Mouse (Mus musculus) layer of hippocampus, postnatal 14 days (tissue): ENCODE data around the gene Tbc1d21. TPM values are rescaled to one million over a fixed set of nuclear protein-coding genes. Genes with fewer than 3 reads are reported as not detected.

Experiments used
- DNase-seq, 2 experiments: peaks; one replicate each; pipeline ENCODE4 v3.0.0; 2021 to 2022; ENCODE audit warnings: low spot score in 2 of 2, mixed read lengths in 1 of 2
- long read RNA-seq, 2 experiments: library from polyadenylated mRNA; stranded (forward); transcript quantifications; one replicate each; pipeline ENCODE4 v2.0.0; 2021
- total RNA-seq, 2 experiments: library from RNA; stranded (reverse); gene quantifications; 2 replicates each; pipeline ENCODE4 v1.2.3; 2021

Gene Tbc1d21
- not detected for total RNA-seq
- long read RNA-seq, experiment 1, result 0 reads
- long read RNA-seq, experiment 2, result 0 reads

- no peak for DNase-seq
Observed at GRCm38 (mm10) chr9:58370355-58370754, at the start of gene Tbc1d21. Tbc1d21 (minus strand) TSS chr9:58370455.

DNA sequence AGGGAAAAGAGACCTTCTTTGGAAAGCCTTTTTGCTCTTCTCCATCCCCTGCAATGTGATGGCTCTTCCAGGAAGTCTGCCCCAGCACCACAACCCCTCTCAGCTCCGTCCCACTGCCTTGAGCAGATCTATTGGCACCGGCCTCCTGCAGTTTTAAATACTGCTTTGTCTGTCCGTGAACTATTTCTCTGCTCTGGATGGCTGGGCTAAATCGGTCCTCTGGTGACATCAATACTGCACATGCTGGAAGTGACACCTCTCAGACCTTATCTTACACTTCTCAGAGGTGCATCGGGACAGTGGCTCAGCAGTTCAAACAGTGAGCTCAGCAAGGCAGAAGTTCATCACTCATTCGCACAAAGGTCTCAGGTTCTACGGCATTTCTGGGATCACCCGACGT, 41.3 kb upstream of the Tbc1d21 start:
- DNase-seq, result no peak

DNA sequence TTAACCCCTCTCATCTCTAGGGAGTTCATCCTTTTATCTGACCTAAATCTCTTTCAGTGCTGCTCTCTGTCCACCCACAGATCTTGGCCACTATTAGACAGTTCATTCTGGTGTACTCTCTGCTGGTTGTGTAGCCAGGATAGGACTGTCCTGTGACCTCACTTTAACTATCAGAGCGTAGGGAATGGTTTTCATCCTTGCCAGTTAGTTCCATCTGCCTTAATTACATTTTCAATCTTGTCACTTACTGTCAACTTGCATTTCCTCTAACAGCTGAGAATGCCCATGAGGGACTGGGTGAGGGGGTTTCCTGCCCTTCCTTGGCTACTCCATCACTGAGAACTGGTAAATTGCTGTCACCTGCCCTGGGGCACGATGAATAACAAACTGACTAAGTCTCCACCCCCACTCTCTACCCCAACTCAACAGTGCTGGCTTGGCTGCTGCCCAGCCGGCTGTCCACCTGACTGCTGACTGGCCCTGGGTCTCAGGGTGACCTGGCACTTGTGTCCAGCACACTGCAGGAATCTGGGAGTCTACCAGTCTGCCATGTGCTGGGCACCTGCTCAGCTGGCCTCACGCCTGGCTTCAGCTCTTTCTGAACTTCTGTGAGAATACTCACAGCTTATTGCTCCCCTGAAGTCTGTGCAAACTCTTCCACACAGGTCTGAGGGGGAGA, 39.9 kb upstream of the Tbc1d21 start:
- peak; percentile 22 to 36 for DNase-seq

DNA sequence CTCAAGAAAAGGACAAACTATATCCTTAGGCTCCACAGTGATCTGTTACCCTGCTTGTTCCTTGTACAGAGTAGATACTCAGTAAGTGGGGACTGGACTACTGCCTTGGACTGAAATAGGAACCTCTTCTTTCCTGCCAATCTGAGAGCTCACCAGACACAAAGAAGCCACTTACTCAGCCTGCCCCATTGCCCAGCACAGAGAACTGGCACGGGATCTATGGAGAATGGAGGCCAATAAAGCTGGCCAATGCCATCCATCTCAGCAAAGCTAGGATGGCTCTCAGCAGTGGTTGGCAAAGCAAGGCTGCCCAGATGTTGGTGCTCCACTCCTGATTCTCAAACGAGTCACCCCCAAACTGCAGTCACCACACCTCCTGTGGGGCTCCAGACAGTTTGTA, 39.0 kb upstream of the Tbc1d21 start:
- DNase-seq, result peak; percentile 7 to 73

DNA sequence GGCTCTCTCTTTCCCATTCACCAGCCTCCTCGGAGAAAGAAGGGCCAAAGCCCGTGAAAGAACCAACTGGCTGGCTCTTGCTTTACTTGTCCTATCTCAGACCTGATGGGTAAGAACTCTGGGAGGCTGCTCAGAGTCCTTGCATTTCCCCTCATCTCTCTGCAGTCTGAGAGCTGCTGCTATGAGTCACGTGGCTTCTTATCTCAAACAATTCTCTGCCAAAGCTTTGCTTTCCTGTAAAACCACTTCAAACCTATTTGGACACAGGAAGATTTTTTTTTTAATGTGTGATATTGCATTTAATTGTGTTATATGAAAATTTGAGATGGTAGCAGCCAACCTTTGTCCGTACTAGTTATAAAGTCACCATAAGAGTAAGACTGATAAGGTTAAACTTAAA, 34.2 kb upstream of the Tbc1d21 start:
- no peak for DNase-seq

DNA sequence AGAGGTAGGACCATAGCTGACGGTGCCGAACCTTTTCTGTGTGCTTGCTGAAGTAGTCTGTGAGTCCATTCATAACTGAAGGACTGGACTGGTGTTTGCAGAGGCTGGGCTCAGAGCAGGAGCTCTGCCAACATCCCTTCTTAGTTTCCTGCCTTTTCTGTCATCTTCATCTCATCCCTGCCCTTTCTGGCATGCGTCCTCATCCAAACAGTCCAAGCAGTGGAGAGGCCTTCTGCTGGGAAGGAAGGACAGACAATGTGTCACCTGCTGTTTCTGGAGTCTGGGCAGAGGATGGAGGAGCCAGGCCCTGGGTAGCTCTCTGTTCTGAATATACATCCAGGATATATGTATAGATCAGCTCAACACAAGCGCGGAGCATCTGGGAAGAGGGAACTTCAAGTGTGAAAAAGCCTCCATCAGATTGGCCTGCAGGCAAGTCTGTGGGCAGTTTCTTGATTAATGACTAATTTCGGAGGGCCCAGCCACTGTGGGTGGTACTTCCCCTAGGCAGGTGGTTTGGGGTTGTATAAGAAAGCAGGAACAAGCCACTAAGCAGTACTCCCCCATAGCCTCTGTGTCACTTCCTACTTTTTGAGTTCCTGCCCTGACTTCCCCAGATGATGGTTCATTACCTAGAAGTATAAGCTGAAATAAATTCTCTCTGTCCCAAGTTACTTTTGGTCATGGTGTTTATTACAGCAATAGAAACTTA, 31.3 kb upstream of the Tbc1d21 start:
- DNase-seq, result no peak

DNA sequence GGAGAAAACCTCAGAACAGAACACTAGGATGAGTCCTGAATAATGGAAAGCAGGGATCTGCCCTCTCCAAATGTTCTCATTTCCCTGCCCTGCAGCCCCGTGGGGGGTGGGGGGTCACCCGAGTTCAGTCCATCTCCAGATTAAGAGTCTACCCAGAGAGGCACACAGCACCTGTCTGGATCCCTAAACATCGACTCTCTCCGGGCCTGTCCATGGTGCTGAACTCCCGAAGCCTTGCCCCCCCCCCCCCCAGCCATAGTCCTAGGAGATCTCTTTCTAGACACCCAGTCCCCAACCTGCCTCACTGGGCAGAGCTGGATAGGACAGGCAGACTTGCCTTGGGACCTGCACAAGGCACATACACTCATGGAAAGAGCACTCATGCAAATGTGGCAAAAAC, 29.4 kb upstream of the Tbc1d21 start:
- DNase-seq, result no peak

DNA sequence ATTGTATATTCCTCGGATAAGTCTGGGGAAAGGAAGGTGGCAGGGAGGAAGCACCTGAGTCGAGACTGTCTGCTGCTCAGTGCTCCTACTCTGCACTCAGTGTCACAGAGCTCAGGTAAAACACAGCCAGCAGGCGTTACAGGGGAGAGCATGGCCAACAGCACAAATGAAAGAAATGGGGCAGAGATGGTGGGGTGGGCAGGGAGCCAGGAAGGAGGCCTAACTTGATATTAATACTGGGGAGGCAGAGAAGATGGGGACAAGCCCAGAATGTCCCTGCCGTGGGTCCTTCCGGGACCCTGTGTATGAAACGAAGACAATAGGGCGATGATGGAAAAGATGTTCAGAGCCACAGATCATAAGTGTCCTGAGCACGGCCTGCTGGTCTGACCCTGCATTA, 24.4 kb upstream of the Tbc1d21 start:
- DNase-seq, result no peak

- DNase-seq, result no peak
Observed at GRCm38 (mm10) chr9:58393875-58394274, 23.6 kb upstream of the Tbc1d21 start.

- DNase-seq, result no peak
Observed at GRCm38 (mm10) chr9:58388381-58388780, 18.1 kb upstream of the Tbc1d21 start.

DNA sequence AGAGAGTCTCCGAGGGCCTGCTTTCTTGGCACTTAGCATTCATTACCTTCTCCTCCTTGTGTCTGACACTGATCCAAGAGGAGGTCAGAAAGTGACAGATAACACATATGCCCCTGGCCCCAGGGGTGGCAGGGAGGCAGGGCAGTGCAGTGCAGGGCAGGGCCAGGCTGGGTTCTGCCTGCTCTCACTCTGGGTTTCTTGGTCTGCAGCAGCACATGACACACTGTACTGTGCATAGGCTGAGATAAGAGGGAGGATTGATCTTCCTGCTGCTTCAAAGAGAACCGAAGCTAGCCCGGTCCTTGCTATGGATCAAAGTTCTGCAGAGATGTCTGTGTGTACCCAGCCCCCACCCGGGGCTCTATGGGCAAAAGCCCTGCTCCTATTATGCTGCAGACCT, 8.6 kb upstream of the Tbc1d21 start:
- DNase-seq, result no peak

DNA sequence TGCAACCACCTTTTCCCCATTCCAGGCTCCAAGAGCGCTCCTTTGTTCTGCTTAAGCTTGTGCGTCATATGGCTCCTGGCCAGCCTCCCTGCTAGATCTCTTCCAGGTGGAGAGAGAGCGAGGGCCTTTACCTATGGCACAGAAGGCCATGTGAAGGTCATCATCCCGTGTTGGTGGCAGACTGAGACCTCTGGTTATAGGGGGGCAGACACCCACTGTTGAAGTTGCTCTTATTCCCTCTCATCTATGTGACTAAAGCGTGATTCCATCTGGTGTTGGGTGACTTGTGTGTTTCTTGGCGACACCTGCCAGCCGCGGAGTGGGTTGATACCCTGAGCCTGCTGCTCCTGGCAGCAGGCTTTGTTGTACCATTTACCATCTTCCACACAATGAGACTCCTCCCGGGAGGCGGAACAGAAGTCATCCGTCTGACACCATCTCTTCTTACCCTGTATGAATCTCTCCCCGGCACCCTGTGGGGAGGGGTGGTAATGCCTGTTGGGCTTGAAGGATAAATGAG, 3.7 kb upstream of the Tbc1d21 start:
- peak; percentile 31 to 32 for DNase-seq

DNA sequence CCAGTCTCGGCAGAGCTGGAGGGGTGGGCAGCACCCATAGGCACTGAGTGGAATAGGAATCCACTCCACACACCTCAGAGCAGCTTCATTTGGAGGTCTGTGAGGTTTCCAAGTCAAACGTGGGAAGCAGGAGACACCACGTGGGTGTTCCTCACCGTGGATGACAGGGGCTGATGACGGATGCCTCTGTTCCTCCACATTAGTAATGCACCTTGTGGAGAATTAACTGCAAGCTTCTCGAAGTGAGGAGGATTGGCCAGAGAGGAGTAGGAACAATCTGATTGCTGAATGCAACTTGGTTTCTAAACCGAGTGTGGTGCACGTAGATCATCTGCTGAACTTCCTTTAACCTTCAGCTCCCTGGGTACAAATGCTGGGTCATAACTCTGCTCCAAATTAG, 1.7 kb upstream of the Tbc1d21 start:
- DNase-seq, result no peak

- peak; percentile 36 to 61 for DNase-seq
Observed at GRCm38 (mm10) chr9:58369644-58370043, 611 bp downstream of the Tbc1d21 start.

DNA sequence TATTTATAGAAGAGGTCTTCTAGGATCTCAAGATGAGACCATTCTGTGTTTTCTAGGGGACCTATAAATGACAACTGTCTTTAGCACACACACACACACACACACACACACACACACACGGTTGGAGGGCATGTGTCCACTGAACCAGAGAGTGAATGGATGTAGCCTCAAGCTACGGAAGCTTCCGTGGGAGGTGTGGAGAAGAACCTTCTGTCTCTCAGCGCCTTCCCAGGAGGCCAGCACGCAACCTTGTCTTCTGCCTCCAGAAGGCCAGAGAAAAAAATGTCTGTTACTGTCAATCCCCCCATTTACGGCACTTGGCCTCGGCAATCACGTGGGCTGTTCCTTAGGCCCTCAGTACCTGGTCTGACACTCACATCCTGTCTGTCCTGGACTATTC, 5.9 kb downstream of the Tbc1d21 start:
- DNase-seq, result no peak

DNA sequence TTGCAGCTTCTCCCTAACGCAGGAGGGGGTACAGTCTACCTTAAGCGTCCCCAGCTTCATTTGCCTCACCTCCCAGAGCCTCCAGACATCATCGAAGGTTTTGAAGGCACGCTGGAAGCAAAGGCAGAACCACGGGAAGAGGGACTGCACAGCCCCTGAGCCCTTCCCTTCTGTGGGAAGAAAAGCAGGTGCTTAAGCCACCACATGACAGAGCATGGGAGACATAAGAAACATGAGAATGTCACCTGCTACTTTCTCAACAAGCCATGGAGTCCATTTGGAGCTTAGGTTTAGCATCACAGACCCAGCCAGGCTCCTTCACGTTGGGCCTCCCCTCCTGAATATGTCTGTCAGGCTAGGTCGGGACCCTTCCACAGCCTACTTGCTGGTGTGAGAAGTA, 8.3 kb downstream of the Tbc1d21 start:
- no peak for DNase-seq

DNA sequence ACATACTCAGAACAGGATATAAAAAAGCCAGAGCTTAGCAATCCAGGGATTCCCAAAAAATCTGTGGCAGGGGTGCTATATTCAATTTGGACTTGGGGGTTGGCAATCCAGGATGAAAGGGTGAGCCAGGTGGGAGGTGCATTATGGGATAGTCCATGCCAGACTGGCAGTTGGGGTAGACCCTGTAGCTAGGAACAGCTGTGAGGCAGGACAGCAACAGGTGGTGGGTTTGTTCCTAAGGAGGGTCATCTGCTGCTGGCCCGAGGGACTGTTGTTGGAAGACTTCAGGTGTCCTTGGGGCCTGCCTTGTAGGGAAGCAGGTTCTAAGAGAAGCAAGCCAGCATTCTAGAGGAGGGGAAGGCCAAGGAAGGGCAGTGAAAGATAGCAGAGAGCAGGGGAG, 8.9 kb downstream of the Tbc1d21 start:
- DNase-seq, result no peak

DNA sequence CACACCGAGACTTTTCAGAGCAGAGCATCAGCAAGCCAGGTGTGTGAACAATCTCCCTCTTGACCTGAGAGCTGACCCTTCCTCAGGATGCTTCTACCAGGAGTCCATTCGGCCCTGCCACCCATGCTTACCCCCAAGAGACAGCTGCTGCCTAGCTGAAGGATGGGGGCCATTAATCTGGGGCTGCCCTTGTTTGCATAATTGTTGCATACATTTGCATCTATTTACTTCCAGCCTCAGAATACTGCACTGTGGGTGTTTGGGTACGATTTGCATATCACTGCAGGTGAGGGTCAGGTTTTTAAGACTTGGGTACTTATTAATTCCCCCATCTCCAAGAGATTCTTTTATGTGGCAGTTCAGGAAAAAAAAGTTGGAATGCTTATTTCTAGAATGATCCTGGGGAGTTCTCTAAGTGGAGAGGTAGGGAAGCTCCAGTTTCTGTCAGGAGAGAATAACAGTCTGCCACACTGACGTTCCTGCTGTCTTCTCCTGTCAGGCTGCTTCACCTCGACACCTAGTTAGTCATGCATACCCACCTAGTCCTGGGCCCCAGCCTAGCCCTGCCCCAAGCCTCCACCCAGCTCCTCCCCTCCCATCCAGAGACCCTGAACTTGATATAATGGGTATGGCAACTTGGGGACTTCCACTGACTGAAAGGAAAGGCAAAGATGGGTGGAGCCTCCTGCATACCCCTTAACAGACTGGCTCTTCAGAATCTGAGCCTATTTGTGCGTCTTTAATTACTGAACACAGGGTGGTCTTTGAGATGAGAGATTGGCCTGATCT, 14.8 kb downstream of the Tbc1d21 start:
- no peak for DNase-seq

GRCm38 (mm10) chr9:58354701-58355100, 15.6 kb downstream of the Tbc1d21 start:
- no peak for DNase-seq

- DNase-seq, result no peak
Observed at GRCm38 (mm10) chr9:58353224-58353623, 17.0 kb downstream of the Tbc1d21 start.

DNA sequence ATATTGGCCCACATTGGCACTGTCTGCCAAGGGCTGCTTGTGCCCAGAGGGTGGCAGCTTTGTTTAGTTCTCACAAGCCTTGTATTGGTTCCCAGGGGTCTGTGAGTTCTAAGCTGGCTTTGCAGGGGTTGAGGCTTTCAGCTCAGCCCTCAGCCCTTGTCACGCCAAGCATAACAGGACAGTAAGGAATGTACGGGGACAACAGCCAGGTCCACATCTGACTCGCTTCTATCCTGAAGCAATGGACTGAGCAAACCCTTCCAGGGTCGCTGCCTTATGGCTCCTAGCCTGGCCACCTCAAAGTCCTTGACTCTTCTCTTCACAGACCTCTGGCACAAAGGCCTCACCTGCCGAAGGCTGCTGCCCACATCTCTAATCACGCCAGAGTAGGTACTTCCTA, 22.5 kb downstream of the Tbc1d21 start:
- no peak for DNase-seq

DNA sequence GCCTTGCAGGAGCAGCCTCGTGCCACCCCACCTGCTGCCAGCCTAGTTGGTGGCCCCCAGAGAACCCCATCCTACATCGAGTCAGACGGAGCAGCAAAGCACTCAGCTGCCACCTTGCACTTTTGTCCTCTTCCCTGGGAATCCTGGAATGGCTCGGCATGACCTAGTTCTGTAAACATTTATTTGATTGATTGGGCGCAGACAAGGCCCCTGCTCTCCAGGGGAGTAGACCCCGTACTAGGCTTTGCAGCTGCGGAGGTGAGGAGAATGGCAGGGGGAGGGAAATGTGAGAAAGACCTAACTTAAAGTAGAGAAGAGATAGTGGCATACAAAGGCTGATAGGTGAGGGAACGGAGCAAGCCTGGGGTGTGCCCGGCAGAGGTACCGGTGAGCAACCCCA, 23.8 kb downstream of the Tbc1d21 start:
- DNase-seq, result no peak
